Mouse (Mus musculus): ENCODE measurements around the gene Myo1a. TPM values are rescaled to one million over a fixed set of nuclear protein-coding genes. Genes with fewer than 3 reads are reported as not detected.

The Myo1a gene
- total and polyA plus RNA-seq, 3 experiments: 0.04 to 0.08 TPM; not detected in 1

DNA sequence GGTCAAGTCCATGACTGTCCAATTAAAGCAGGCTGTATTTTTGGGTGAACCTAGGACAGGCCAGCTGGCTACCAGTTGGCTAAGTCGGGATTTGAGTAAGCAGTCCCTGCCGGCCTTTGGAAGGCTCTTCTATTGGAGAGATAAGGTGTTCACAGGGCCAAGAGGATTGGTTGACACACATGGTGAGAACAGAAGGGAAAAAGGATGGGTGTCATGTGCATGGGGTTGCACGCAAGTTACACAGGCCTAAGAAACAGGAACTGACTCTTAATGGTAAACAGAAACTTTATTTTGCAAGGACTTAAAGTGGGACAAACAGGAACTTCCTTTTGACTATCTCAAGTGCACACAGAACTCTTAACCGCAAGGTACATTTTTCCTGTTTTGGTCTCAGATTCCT is 31.9 kb downstream of the Myo1a start:
- Histone ChIP-seq H3K27me3 (ENCODE audit: control insufficient read depth, insufficient read depth, low read length) (no peaks in the 10 kb centered on the region), H3K36me3 (ENCODE audit: control insufficient read depth, insufficient read depth, low read length) (no peaks in the 10 kb centered on the region), H3K9ac (ENCODE audit: low read depth, low read length) (no peak overlapping the region), H3K4me1 (ENCODE audit: control insufficient read depth, insufficient read depth, low read length) (peaks cover 1% of the 10 kb centered on the region; the same call in 1 of the 2 replicates), H3K27ac (no peak overlapping the region), H3K4me3 (no peak overlapping the region), H3K79me2 (replicated peaks; ENCODE audit: control insufficient read depth, insufficient read depth, low read length) (no peaks in the 10 kb centered on the region)
- no peak for DNase-seq
- 40% methylated on average over 4 of the region's 4 CpGs for WGBS
- TF ChIP-seq POLR2A (IDR thresholded peaks at IDR 0.05; ENCODE audit: insufficient read depth, low read depth, low read length) (no peak), CTCF (IDR thresholded peaks at IDR 0.05) (no peak), EP300 (IDR thresholded peaks at IDR 0.05; ENCODE audit: insufficient read depth, low read depth, low read length) (no peak)
- intact Hi-C loops (cut with DNase I): loop anchor here (5.0 to 10.0 kb wide), 5 partner anchors 60 to 270 kb away; partner anchors contain the start of genes Hsd17b6, Lrp1 and Stat6

DNA sequence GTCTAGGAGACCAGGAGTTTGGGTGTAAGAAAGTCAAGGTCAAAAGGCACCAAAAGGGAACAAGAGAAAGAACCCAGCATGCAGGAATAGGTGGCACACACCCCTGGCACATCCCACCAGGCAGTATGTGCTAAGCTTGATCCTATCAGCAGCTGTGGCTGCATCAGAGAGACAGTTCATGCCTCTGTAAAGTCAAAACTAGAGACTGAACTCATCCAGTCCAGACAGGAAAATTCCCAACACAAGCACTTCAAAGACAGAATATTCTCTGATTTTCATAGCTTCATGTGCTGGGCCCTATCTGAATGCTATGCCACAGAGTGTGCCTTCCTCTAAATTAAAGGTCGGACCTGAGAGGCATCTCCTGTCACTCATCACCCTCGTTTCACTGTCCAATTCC is 32.6 kb downstream of the Myo1a start:
- H3K27me3 ChIP-seq (ENCODE audit: control insufficient read depth, insufficient read depth, low read length): no peaks in the 10 kb centered on the region
- no peak for DNase-seq
- TF ChIP-seq CTCF (IDR thresholded peaks at IDR 0.05) (no peak), EP300 (IDR thresholded peaks at IDR 0.05; ENCODE audit: insufficient read depth, low read depth, low read length) (no peak)
- no peak overlapping the region for H3K4me3 ChIP-seq
- WGBS: 37% methylated on average over 2 of the region's 2 CpGs
- H3K9ac ChIP-seq (ENCODE audit: low read depth, low read length): no peak overlapping the region
- H3K4me1 ChIP-seq (ENCODE audit: control insufficient read depth, insufficient read depth, low read length): peaks cover 1% of the 10 kb centered on the region; the same call in 1 of the 2 replicates
- no peaks in the 10 kb centered on the region for H3K79me2 ChIP-seq (replicated peaks; ENCODE audit: control insufficient read depth, insufficient read depth, low read length)
- no peak overlapping the region for H3K27ac ChIP-seq
- H3K36me3 ChIP-seq (ENCODE audit: control insufficient read depth, insufficient read depth, low read length): no peaks in the 10 kb centered on the region
- intact Hi-C loops (cut with DNase I): loop anchor here (5.0 to 10.0 kb wide), 5 partner anchors 60 to 270 kb away; partner anchors contain the start of genes Hsd17b6, Lrp1 and Stat6

GRCm38 (mm10) chr10:127738151-127738882 is 33.3 kb downstream of the Myo1a start:
- Histone ChIP-seq H3K4me1 (ENCODE audit: control insufficient read depth, insufficient read depth, low read length) (peaks cover 1% of the 10 kb centered on the region; the same call in 1 of the 2 replicates), H3K27ac (peak overlapping the region; percentile 70), H3K79me2 (replicated peaks; ENCODE audit: control insufficient read depth, insufficient read depth, low read length) (no peaks in the 10 kb centered on the region), H3K4me3 (peak overlapping the region; percentile 54; the same call in 1 of the 2 replicates), H3K9ac (ENCODE audit: low read depth, low read length) (no peak overlapping the region), H3K36me3 (ENCODE audit: control insufficient read depth, insufficient read depth, low read length) (no peaks in the 10 kb centered on the region), H3K27me3 (ENCODE audit: control insufficient read depth, insufficient read depth, low read length) (no peaks in the 10 kb centered on the region)
- DNase-seq: peak; percentile 27 to 54
- intact Hi-C loops (cut with DNase I): loop anchor here (1.0 to 10.0 kb wide), 6 partner anchors 61 to 269 kb away; partner anchors contain the start of genes Hsd17b6, Lrp1 and Stat6
- WGBS: 31% methylated on average over 13 of the region's 13 CpGs
- TF ChIP-seq POLR2A (IDR thresholded peaks at IDR 0.05; ENCODE audit: insufficient read depth, low read depth, low read length): no peak
- TF ChIP-seq CTCF (IDR thresholded peaks at IDR 0.05): peak; percentile 90

GRCm38 (mm10) chr10:127739083-127739660 is 34.2 kb downstream of the Myo1a start, which contains the start of gene Zbtb39:
Gene Zbtb39 (plus strand): TSS chr10:127739538.
- Histone ChIP-seq H3K4me3 (peak within 1 kb of the TSS; percentile 77), H3K79me2 (replicated peaks; ENCODE audit: control insufficient read depth, insufficient read depth, low read length) (peaks cover 4% of the 10 kb centered on the region; the same call in 1 of the 2 replicates), H3K36me3 (ENCODE audit: control insufficient read depth, insufficient read depth, low read length) (no peaks in the 10 kb centered on the region), H3K9ac (ENCODE audit: low read depth, low read length) (peak within 1 kb of the TSS; percentile 100), H3K27me3 (ENCODE audit: control insufficient read depth, insufficient read depth, low read length) (no peaks in the 10 kb centered on the region), H3K4me1 (ENCODE audit: control insufficient read depth, insufficient read depth, low read length) (peaks cover 1% of the 10 kb centered on the region; the same call in 1 of the 2 replicates), H3K27ac (peak within 1 kb of the TSS; percentile 77)
- WGBS: 6% methylated on average over 60 of the region's 61 CpGs
- intact Hi-C loops (cut with DNase I): loop anchor here (5.0 to 10.0 kb wide), 5 partner anchors 62 to 268 kb away; partner anchors contain the start of genes Hsd17b6, Lrp1 and Stat6
- TF ChIP-seq POLR2A (IDR thresholded peaks at IDR 0.05; ENCODE audit: insufficient read depth, low read depth, low read length) (no peak), CTCF (IDR thresholded peaks at IDR 0.05) (peak; percentile 74)
- DNase-seq: peak; percentile 88 to 92

DNA sequence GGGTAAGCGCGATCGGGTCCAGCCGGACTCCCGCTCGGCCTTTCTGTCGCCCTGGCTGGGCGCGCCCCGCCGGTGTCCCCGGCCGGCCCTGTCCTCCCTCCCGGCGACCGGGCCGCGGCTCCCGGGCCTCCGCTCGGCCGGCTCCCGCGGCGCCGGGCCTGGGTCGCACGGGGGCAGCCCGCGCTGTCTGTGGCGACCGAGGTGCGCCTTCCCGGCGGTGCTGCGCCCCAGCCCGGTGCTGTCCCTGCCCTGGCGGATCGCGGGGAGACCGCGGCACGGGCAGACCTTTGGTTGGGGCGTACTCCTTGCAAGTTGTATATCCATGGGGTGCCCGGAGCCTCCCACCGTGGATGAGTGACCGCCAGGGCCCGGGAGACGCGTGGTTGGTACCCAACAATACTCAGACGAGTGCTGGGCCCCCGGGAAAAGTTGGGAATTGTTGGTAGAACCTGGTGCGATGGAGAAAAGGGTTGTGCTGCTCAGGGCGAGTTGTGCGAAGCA is 34.7 kb downstream of the Myo1a start:
- H3K9ac ChIP-seq (ENCODE audit: low read depth, low read length): peak overlapping the region; percentile 100
- WGBS: under 1% methylated on average over 55 of the region's 55 CpGs

More for the DNA sequence above, 34.7 kb downstream of the Myo1a start:
- H3K36me3 ChIP-seq (ENCODE audit: control insufficient read depth, insufficient read depth, low read length): no peaks in the 10 kb centered on the region
- peak overlapping the region; percentile 77 for H3K27ac ChIP-seq
- DNase-seq: no peak
- peak overlapping the region; percentile 77 for H3K4me3 ChIP-seq
- H3K79me2 ChIP-seq (replicated peaks; ENCODE audit: control insufficient read depth, insufficient read depth, low read length): peaks cover 4% of the 10 kb centered on the region; the same call in 1 of the 2 replicates
- intact Hi-C loops (cut with DNase I): loop anchor here (5.0 to 10.0 kb wide), 5 partner anchors 62 to 268 kb away; partner anchors contain the start of genes Hsd17b6, Lrp1 and Stat6
- no peak for TF ChIP-seq POLR2A (IDR thresholded peaks at IDR 0.05; ENCODE audit: insufficient read depth, low read depth, low read length)
- TF ChIP-seq EP300 (IDR thresholded peaks at IDR 0.05; ENCODE audit: insufficient read depth, low read depth, low read length): no peak
- no peak for TF ChIP-seq CTCF (IDR thresholded peaks at IDR 0.05)
- H3K4me1 ChIP-seq (ENCODE audit: control insufficient read depth, insufficient read depth, low read length): peaks cover 1% of the 10 kb centered on the region; the same call in 1 of the 2 replicates
- no peaks in the 10 kb centered on the region for H3K27me3 ChIP-seq (ENCODE audit: control insufficient read depth, insufficient read depth, low read length)

Measured in heart, adult 2 months (tissue).